Mouse (Mus musculus): ENCODE measurements around the gene Ppp1r15b.

DNA sequence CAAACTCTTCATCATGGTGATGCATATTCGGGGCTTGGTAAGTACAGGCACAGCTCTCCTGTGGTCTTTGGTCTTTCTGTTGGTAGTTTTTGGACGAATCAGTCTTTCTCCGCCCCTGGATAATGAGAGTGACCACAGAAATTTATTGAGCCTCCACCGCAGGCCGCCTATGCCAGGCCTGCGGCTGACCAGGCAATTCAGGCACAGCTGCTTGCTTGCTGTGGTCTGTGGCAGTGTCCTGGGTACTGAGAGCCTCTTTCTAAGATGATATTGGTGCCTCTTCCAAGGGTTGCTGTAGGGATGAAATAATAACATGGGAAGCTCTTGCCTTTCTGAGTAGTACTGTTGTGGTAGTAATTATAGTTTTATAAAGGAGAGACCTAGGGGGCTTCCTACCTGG lies 27.1 kb upstream of the Ppp1r15b start:
- TF ChIP-seq CTCF (IDR thresholded peaks at IDR 0.05; ENCODE audit: control insufficient read depth, insufficient read depth, insufficient read length) (no peak), CEBPB (IDR thresholded peaks at IDR 0.05; ENCODE audit: low read depth) (no peak), MAX (IDR thresholded peaks at IDR 0.05) (no peak), USF1 (IDR thresholded peaks at IDR 0.05; ENCODE audit: low read depth) (no peak)

Measured in C2C12 (cell line).